Mouse (Mus musculus) liver, adult 2 months (tissue): ENCODE measurements around the gene Mta1. TPM values are rescaled to one million over a fixed set of nuclear protein-coding genes. Genes with fewer than 3 reads are reported as not detected.

ENCODE experiments used
- DNase-seq: peaks from one replicate; pipeline ENCODE4 v3.0.0-alpha.2; 2011; ENCODE audit warnings: low read depth, low spot score; ENCODE audit errors: extremely low read depth
- H3K27ac ChIP-seq: fragments of 200-500 bp; replicated peaks from 2 replicates; pipeline ENCODE4 v1.5.1; 2012; ENCODE audit warnings: low read depth, mild to moderate bottlenecking, control low read depth, inconsistent platforms, low read length; ENCODE audit not compliant: insufficient read depth
- H3K27me3 ChIP-seq: fragments of 200-500 bp; 2 replicates; pipeline ENCODE4 v1.6.1; 2012; ENCODE audit warnings: mild to moderate bottlenecking, moderate library complexity, low read length, inconsistent platforms; ENCODE audit not compliant: control insufficient read depth, insufficient read depth
- H3K36me3 ChIP-seq: fragments of 200-500 bp; 2 replicates; pipeline ENCODE4 v1.6.1; 2012; ENCODE audit warnings: low read length, inconsistent platforms; ENCODE audit not compliant: control insufficient read depth, insufficient read depth
- H3K4me1 ChIP-seq: fragments of 200-500 bp; 2 replicates; pipeline ENCODE4 v1.6.1; 2011; ENCODE audit warnings: low read length; ENCODE audit not compliant: control insufficient read depth, insufficient read depth
- H3K4me3 ChIP-seq: fragments of 200-500 bp; 2 replicates; pipeline ENCODE4 v1.5.1; 2011; ENCODE audit warnings: low read depth, mild to moderate bottlenecking, control low read depth, low read length, moderate library complexity; ENCODE audit not compliant: insufficient read depth
- H3K79me2 ChIP-seq: fragments of 200-500 bp; 2 replicates; pipeline ENCODE4 v1.6.1; 2012; ENCODE audit warnings: inconsistent platforms, mild to moderate bottlenecking, low read length, moderate library complexity; ENCODE audit not compliant: control insufficient read depth, insufficient read depth
- H3K9ac ChIP-seq: fragments of 200-500 bp; 2 replicates; pipeline ENCODE4 v1.6.1; 2012; ENCODE audit warnings: low read depth, mild to moderate bottlenecking, control low read depth, inconsistent platforms, low read length
- CTCF ChIP-seq: fragments of 200-500 bp; IDR thresholded peaks from 2 replicates; pipeline ENCODE4 v1.5.1; 2011; ENCODE audit warnings: low read depth, low read length, control low read depth
- POLR2A ChIP-seq: fragments of 200-500 bp; IDR thresholded peaks from 2 replicates; pipeline ENCODE4 v1.6.1; 2011; ENCODE audit warnings: low read length, control low read depth; ENCODE audit not compliant: insufficient read depth; ENCODE audit errors: extremely low read depth
- WGBS: fragments of 180-500 bp; shearing (Covaris S2); methylation state at CpG from one replicate; pipeline ENCODE4 v1.1.7; 2018; 5-methylcytosine and 5-hydroxymethylcytosine counted together
- polyA plus RNA-seq: library from polyadenylated mRNA; depleted of rRNA; stranded (reverse); fragments of >200 nt; gene quantifications from 2 replicates; pipeline ENCODE4 v1.2.3, GENCODE M21; 2012
- total RNA-seq: library from RNA; depleted of rRNA; stranded (reverse); fragments of >200 nt; gene quantifications from 2 replicates; pipeline ENCODE4 v1.2.3, GENCODE M21; 2014

Mta1 gene
- total and polyA plus RNA-seq, 2 experiments = 6.0 to 31.7 TPM

- 91% methylated on average over 18 of the region's 18 CpGs for WGBS
- TF ChIP-seq CTCF (no peak), POLR2A (no peak)
- H3K79me2 ChIP-seq = no peaks in the 10 kb centered on the region
- no peaks in the 10 kb centered on the region for H3K27me3 ChIP-seq
- peaks cover 5% of the 10 kb centered on the region for H3K4me1 ChIP-seq
- H3K36me3 ChIP-seq = peaks cover 3% of the 10 kb centered on the region; the same call in 1 of the 2 replicates
- no peak for DNase-seq
- H3K27ac ChIP-seq = no peak overlapping the region
- no peak overlapping the region for H3K4me3 ChIP-seq
- H3K9ac ChIP-seq = no peak overlapping the region
Measured at GRCm38 (mm10) chr12:113137260-113138213, 39.5 kb downstream of the Mta1 start.

GRCm38 (mm10) chr12:113138291-113138690, 40.2 kb downstream of the Mta1 start:
- Histone ChIP-seq H3K36me3 (peaks cover 3% of the 10 kb centered on the region; the same call in 1 of the 2 replicates), H3K27me3 (no peaks in the 10 kb centered on the region), H3K4me1 (peaks cover 5% of the 10 kb centered on the region), H3K4me3 (no peak overlapping the region), H3K9ac (no peak overlapping the region), H3K27ac (no peak overlapping the region), H3K79me2 (no peaks in the 10 kb centered on the region)
- WGBS = 84% methylated on average over 6 of the region's 6 CpGs
- no peak for DNase-seq
- TF ChIP-seq POLR2A (no peak), CTCF (no peak)

- Histone ChIP-seq H3K36me3 (peaks cover 3% of the 10 kb centered on the region; the same call in 1 of the 2 replicates), H3K27me3 (no peaks in the 10 kb centered on the region), H3K4me3 (no peak overlapping the region), H3K27ac (no peak overlapping the region), H3K9ac (no peak overlapping the region), H3K79me2 (no peaks in the 10 kb centered on the region), H3K4me1 (peaks cover 5% of the 10 kb centered on the region)
- no peak for TF ChIP-seq POLR2A
- TF ChIP-seq CTCF = no peak
- WGBS = 72% methylated on average over 11 of the region's 11 CpGs
- DNase-seq = no peak
Measured at GRCm38 (mm10) chr12:113138901-113139864, 41.1 kb downstream of the Mta1 start.

DNA sequence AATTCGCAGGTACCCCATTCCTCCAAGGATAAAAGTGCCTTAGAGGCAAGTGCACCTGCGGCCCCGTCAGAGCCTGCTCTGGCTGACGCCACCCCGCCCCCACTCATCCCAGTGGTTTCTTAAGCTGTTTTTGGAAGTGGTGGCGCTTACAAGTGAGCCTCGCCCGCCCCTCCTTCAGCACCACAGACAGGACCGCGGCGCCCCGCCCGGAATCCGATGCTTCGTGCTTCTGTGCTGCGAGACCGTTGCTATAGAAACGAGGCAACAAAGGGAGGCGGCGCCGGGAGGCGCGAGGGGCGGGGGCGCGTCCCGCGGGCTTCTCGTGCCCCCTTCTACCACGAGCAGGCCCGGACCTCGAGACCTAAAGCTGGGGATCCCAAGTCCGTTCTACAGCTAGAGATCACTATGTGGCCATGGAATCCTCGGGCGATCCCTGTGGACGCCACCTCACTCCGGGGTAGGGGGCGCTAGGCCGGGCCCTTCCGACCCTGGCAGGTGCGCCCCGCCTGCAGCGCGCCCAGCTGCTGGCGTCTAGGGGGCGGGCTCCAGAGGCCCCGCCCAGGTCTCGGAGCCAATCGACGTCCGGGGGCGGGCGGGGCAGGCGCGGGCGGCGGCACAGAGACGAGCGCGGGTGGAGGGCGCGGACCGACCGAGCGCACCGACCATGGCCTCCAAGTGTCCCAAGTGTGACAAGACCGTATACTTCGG, 42.0 kb downstream of the Mta1 start, which contains the start of gene Crip2:
Gene Crip2, plus strand, starts transcription at position 329 of the 708 bp plus-strand sequence.
- 2% methylated on average over 68 of the region's 68 CpGs for whole genome bisulfite sequencing
- Histone ChIP-seq H3K36me3 (peaks cover 3% of the 10 kb centered on the region; the same call in 1 of the 2 replicates), H3K4me3 (peak within 1 kb of the TSS; percentile 98), H3K9ac (peak within 1 kb of the TSS; percentile 81), H3K27me3 (no peaks in the 10 kb centered on the region), H3K4me1 (peaks cover 5% of the 10 kb centered on the region), H3K27ac (peak within 1 kb of the TSS; percentile 94), H3K79me2 (no peaks in the 10 kb centered on the region)
- TF ChIP-seq CTCF (0 out of 2 replicates have a peak, but pooled peaks have one; percentile 13), POLR2A (peak; percentile 54; the same call in 1 of the 2 replicates)
- DNase-seq = peak; percentile 44
